Mouse (Mus musculus) kidney, postnatal 36 days (tissue): Measurements from ENCODE around the gene Armh3.
"Not testable (repeated sequence)": the region's sequence is repeated elsewhere in the genome, so short reads cannot be mapped to it uniquely, and the experiment has no call there.

Experiments
- DNase-seq, 2 experiments: peaks; one replicate each; pipeline ENCODE4 v3.0.0; 2021 to 2022; ENCODE audit warnings: mixed read lengths in 2 of 2

Armh3 gene

GRCm38 (mm10) chr19:45815170-45815569 lies 183.1 kb downstream of the Armh3 start:
- no peak for DNase-seq

- DNase-seq = peak in 1 of 2 experiments; percentile 44
Observed at GRCm38 (mm10) chr19:45813801-45814200, 184.5 kb downstream of the Armh3 start.

- DNase-seq = peak; percentile 88 to 96
Observed at GRCm38 (mm10) chr19:45813263-45813662, 185.0 kb downstream of the Armh3 start.

GRCm38 (mm10) chr19:45812673-45813252 lies 185.5 kb downstream of the Armh3 start:
- DNase-seq = no peak

- peak; percentile 73 to 86 for DNase-seq
Observed at GRCm38 (mm10) chr19:45812115-45812514, 186.2 kb downstream of the Armh3 start.

- DNase-seq = no peak
Observed at GRCm38 (mm10) chr19:45811028-45811674, 187.1 kb downstream of the Armh3 start.

GRCm38 (mm10) chr19:45807732-45808131 lies 190.6 kb downstream of the Armh3 start:
- DNase-seq = no peak

GRCm38 (mm10) chr19:45805817-45806216 lies 192.5 kb downstream of the Armh3 start:
- not testable (repeated sequence) for DNase-seq

- DNase-seq = peak in 1 of 2 experiments; percentile 42
Observed at GRCm38 (mm10) chr19:45804593-45805368, 193.5 kb downstream of the Armh3 start.

GRCm38 (mm10) chr19:45803408-45803807 lies 194.9 kb downstream of the Armh3 start:
- DNase-seq = no peak

- no peak for DNase-seq
Observed at GRCm38 (mm10) chr19:45802702-45803101, 195.6 kb downstream of the Armh3 start.

- no peak for DNase-seq
Observed at GRCm38 (mm10) chr19:45796879-45797278, 201.4 kb downstream of the Armh3 start.

- no peak for DNase-seq
Observed at GRCm38 (mm10) chr19:45796061-45796556, 202.2 kb downstream of the Armh3 start.

GRCm38 (mm10) chr19:45795406-45795944 lies 202.8 kb downstream of the Armh3 start:
- no peak for DNase-seq

GRCm38 (mm10) chr19:45794718-45795117 lies 203.6 kb downstream of the Armh3 start:
- DNase-seq = no peak

- DNase-seq = no peak
Observed at GRCm38 (mm10) chr19:45792404-45792803, 205.9 kb downstream of the Armh3 start.

- DNase-seq = no peak
Observed at GRCm38 (mm10) chr19:45789888-45790874, 208.1 kb downstream of the Armh3 start.

- DNase-seq = no peak
Observed at GRCm38 (mm10) chr19:45789365-45789764, 208.9 kb downstream of the Armh3 start.

GRCm38 (mm10) chr19:45788337-45788736 lies 210.0 kb downstream of the Armh3 start:
- DNase-seq = no peak

GRCm38 (mm10) chr19:45787450-45787849 lies 210.8 kb downstream of the Armh3 start:
- DNase-seq = no peak

- DNase-seq = no peak
Observed at GRCm38 (mm10) chr19:45785470-45785869, 212.8 kb downstream of the Armh3 start.
